Mouse (Mus musculus): Measurements from ENCODE around the gene Cntln.

DNA sequence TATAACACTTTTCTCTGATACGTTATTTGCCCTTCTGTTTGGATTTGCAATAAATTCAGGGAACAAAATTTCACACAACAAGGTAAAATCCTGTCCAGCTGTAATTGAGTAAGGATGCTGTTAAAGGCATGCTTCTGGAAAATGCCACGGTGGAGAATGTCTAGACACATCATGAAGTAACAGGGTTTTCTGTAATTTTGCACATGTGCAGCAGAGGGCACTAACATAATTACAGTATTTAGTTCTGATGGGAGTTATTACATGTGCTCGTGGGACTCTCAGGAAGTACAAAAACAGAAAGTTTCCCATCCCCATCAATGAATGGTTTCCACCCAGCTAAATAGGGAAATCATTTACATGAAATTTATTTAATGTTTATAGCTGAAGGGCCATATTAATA lies 7.8 kb upstream of the Cntln start:
- TF ChIP-seq CTCF (IDR thresholded peaks at IDR 0.05; ENCODE audit: extremely low read depth, insufficient read depth, low read length) (peak; percentile 25; the same call in 1 of the 2 replicates), POLR2A (IDR thresholded peaks at IDR 0.05; ENCODE audit: extremely low read depth, insufficient read depth, low read length) (no peak)

Data from cortical plate, adult 2 months (tissue).